Mouse (Mus musculus) adrenal gland, adult 18-20 months (tissue): ENCODE measurements around the gene Naa50. TPM values are rescaled to one million over a fixed set of nuclear protein-coding genes. Genes with fewer than 3 reads are reported as not detected.

ENCODE experiments used
- DNase-seq, 2 experiments: peaks; one replicate each; pipeline ENCODE4 v3.0.0; 2021 to 2022; ENCODE audit warnings: low spot score in 2 of 2
- long read RNA-seq, 2 experiments: library from polyadenylated mRNA; stranded (forward); transcript quantifications; one replicate each; pipeline ENCODE4 v2.0.0; 2021
- total RNA-seq, 2 experiments: library from RNA; stranded (reverse); gene quantifications; 1 replicate in 1 of 2; 2 replicates in 1 of 2; pipeline ENCODE4 v1.2.3; 2021

The Naa50 gene
- 10 to 100 TPM; 87.1 to 96.8 TPM for total RNA-seq
- long read RNA-seq, experiment 1, full-length matches to known transcripts: 84 of 93 reads
- long read RNA-seq, experiment 1, partial matches to known transcripts: 7 of 93 reads
- long read RNA-seq, experiment 1, other reads (novel, unspliced or antisense): 2 of 93 reads
- long read RNA-seq, experiment 2, full-length matches to known transcripts: 177 of 193 reads
- long read RNA-seq, experiment 2, partial matches to known transcripts: 1 of 193 reads
- long read RNA-seq, experiment 2, other reads (novel, unspliced or antisense): 15 of 193 reads

DNA sequence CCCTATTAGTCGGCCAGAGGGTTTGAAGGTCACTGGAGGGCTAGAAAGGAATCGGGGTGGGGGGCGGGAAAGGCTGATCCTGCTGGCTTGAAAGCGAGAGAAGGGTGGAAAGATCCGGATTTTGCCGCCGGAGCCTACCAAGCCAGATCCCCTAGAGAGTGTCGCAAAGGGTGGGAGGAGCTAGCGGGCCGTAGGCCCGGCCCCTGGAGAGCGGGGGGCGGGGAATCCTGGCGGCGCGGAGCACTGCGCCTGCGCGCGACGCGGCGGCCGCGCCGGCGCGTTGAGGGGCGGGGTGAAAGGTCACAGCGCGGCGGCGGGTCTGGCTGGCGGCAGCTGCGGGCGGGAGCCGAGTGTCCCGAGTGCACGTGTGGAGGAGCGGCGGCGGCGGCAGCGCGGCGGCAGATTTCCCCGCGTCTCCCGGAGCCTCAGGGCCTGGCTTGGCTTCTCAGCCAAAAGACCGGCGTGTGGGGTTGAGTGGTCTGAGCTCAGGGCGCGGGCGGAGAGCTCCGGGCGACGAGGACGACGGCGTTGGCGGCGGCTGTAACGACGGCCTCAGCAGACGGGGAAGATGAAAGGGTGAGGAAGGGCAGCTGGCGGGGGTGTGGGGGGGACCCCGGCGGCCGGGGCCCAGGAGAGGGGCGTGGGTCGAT is at the start of gene Naa50, which contains the start of gene Atp6v1a:
Naa50 (plus strand) TSS at position 295 of the 650 bp plus-strand sequence.
Atp6v1a (minus strand) TSS at position 170 of the 650 bp plus-strand sequence.
- DNase-seq: peak; percentile 90 to 94

DNA sequence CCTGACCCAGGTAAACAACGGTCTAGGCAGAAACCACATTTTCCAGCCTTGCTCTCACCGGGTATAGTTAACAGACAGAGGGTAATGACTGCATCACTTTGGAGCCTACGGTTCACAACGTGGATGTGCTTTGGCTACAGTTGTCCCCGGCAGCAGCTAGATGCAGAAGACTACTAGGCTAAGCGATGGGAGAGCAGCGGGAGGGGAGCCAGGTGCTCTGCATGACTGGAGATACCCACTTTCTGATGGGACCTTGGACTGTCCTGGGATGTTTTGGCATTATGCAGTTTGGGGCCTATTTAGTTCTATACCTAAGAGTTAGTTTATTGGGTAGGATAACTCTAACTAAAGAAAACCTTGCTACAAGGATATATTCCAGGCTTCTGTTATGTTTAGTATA is 40.3 kb upstream of the Naa50 start:
- no peak for DNase-seq

DNA sequence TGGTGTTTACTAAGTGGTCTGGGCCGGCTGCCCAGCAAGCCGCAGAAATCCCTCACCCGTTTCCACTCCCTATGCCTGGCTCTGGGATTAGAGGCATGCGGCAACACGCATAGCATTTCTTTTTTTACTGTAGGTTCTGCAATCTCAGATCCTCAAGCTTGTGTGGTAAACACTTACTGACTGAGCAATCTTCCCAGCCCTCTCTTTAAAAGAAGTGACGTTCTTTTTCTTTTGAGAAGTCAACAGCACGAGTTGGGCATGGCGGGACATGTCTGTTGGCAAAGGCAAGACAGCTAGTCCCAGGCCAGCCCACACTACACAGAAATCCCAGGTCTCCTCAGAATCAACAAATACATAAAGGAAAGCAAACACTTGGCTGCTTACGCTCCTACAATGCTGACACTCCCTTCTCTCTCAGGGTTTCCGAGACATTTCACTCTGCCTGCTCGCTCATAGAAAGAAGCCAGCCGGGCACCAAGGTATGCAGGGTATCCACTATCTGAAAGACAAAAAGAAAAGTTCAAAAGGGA is 38.4 kb upstream of the Naa50 start:
- no peak for DNase-seq

DNA sequence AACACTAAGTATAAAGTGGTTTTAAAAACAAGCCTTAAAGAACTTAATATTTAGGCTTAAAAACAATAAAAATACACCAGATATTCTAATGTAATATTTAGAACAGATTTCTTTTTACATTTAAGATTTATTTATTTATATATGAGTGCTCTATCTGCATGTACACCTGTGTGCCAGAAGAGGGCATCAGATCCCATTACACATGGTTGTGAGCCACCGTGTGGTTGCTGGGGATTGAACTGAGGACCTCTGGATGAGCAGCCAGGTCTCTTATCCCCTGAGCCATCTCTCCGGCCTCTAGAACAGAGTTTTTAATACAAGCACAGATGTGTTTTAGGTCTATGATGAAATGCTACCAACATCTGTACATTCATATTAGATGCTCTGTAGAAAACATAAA is 36.7 kb upstream of the Naa50 start:
- DNase-seq: no peak

DNA sequence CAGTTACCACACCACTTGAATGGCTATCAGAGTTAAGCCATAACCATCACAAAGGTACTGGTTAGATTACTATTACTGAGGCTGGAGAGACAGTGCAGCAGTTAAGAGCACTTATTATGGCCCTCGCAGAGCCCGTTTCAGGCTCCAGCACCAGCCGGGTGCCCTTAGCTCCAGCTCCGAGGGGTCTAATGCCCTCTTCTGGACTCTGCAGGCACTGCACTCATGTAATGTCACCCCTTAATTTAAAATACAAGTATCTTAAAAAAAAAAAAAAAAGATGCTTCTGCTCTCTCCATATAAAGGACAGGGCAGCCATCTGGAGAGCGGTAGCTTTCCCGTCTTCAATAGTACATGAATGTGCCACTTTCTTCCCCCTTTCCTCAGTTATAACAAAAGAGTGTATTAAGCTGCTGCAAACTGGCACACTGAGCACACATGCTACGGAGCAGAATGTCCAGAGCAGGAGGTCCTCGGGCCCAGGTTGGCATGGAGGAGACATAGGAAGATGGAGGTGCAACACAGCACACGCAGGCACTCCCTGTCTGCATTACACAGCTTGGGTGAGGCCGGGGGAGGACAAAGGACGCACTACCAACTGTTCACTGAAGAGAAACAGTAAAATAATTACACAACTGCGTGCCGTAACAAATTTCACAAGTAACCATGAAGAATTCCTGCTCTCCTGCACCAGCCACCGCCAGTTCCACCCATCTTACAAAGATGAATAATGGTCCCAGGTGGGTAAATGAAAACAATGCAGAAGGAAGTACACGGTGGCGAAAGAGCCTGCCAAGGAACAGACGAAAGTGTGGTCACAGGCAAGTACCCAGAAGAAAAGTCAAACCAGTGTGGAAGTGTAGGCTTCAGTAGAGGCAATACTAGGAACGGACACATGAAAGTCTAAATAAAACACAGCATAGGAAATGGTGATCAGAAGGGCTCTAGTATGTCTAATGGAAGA is 35.5 kb upstream of the Naa50 start:
- DNase-seq: no peak

DNA sequence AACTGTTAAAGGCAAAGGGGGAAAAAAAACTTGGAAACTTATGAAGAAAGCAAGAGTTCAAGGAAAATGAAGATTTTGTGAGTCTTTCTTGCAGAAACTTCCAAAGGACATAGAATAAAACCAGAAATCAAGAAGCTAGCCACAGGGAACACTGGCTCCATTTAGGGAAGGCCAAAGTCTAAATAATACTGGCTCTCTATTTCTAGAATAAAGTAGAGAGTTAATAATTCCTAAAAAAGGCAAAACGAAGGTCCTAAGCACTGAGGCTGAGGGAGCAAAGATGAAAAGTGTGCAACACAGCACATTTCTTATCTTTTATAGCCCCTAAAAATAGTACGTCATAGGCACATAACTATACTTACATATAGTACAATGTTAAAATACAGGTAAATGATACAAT is 34.4 kb upstream of the Naa50 start:
- DNase-seq: no peak

DNA sequence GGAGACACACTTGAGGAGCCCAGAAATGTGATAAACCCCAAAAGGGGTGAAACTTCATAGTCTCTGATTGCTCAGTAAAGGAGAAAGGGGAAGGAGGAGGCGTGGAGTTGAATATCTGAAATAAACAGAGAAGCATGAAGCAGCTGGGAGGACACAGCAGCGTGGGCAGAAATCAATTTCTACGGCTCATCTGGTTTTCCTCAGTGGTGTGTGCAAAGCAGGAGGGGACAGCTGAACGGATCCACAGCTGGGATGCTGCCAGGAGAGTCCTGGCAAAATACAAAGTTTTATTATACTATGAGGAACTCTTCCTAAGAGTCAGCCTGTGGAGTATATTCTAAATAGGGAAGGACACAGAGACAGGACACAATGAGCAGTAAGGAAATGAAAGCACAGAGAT is 30.6 kb upstream of the Naa50 start:
- DNase-seq: no peak

DNA sequence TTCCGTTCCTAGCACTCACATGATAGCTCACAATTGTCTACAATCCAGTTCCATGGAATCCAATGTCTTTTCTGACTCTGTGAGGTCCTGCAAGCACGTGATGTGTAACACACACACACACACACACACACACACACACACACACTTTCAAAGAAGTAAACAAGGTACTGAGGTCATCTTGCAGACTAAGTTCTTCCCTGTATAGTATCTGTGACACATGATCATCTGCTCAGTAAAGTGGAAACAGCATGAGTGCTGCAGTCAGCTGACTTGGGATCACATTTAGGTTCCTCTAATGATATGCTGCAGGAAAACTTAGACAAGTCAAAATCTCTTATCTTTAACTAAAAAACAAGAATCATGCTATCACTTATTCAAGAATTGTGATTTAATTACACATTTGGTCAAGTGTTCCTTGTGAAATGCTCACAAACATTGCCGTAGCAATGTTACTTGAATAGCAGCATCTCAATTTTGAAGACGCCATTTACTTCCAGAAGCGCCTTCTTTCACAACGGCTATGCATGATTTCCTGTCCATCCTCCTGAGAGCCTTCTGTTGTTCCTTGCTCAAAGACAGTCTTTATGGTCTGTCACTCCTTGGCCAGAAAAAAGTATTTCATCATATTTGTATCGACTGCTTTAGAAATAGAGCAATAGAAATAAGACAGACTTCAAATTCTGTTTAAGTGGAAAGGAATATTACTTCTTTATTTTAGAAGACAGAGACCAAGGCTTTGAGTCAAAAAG is 19.7 kb upstream of the Naa50 start:
- DNase-seq: no peak

DNA sequence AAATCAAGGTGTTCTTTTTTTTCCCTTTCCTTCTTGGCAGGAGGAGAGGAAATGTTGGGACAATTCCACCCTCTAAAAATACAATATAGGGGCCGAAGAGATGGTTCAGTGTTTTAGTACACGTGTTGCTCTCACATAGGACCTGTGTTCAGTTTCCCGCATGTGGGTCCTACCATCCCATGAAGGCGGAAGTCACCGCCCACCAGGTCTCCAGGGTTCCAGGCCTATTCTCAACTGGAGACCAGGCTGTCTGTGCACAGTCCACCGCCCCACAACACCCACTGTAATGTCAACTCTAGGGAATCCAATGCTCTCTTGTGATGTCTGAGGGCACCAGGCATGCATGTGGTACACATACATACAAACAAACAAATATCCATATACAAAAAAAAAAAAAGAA is 17.5 kb upstream of the Naa50 start:
- DNase-seq: no peak

DNA sequence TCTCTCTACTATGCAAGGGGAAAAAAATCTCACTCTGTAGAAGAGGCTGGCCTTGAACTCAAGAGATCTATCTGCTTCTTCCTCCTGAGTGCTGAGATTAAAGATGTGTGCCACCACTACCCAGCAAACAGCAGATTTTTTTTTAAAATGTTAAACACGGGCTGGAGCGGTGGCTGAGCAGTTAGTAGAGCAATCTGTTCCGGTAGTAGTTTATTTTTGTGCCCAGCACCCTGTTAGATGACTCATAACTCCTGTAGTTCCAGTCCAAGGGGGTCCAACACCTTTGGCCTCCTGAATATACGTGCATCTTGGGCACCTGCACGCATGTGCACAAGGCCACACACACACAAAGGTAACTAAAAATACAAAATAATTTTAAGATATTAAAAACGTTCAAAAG is 17.1 kb upstream of the Naa50 start:
- no peak for DNase-seq

DNA sequence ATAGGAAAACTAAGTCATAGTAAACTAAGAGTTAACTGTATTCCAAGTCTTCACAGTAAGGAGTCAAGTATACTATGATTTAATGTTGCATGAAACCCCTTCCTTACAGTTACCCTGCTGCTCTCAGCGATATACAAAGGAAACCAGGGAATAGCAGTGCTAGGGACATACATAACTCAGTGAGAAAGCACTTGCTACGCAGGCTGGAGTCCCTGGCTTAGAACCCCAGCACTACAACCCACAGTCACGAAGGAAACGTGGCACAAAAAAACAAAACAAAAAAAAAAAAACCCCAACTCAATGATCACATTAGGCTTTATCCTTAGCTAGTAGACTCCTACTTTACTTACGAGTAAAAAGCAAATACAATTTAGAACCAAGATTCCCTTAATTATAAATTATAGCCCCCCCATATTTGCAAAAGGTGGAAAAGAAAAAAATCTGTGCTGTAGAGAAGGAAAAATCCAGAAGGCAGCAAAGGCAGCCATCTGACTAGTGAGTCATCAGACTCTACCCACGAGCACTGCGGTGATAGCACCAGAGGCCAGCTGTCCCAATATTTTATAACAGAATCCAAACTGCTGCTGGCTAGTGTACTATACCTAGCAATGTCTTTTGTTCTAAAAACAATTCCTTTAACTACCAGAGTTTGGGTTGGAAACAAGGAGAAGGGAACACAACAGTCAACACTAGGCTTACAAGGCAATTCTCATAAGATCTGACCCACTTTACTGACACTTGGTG is 16.5 kb upstream of the Naa50 start:
- DNase-seq: no peak

DNA sequence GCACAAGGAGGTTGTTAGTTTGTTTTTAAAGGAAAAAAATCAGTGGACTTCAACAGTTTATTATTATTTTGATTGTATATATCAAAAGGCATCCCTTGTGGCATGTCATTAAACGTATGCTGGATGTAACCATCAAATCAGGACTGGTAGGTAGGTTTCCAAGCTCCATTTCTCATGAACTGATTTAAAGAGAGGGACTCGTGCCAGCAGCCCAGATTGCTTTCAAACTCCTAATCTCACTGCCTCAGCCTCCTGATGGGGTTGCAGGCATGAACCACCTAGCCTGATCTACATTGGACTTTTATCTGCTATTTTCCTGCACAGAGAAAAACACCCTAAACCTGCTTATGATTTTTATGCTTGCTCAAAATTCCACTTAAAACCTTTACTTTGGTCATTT is 15.8 kb upstream of the Naa50 start:
- DNase-seq: no peak

DNA sequence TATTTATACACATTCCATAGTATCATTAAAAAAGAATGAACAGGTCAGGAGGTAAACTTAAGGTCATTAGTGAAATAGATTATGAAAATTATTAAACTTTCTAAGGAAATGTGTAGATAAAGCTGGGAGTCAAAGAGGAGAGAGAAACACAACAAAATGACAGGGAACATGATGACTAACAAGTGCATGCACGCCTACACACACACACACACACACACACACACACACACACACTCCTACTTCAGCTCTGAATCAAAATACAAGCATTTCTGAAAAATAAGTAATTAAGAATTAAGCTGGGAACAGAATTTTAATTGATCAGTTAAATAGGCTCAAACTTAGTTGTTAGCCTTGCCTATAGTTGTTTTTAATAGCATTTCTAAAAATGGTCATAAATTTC is 14.9 kb upstream of the Naa50 start:
- DNase-seq: no peak

DNA sequence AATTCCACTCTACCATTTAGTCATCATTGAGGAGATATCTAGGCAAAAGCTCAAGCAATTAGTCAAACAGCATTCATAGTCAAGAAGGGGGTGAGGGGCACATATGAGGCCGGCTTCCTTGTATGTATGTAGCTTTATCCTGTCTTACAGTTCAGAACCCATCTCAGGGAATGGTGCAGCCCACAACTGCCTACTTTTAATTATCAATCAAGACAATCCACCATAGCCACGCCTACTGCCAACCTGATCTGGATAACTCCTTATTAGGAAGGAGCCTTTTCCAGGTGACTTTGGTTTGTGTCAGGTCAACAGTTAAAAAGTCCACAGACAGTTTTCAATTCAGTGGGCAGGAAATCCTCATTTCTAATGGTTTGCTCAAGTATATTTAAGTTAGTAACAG is 14.2 kb upstream of the Naa50 start:
- no peak for DNase-seq

DNA sequence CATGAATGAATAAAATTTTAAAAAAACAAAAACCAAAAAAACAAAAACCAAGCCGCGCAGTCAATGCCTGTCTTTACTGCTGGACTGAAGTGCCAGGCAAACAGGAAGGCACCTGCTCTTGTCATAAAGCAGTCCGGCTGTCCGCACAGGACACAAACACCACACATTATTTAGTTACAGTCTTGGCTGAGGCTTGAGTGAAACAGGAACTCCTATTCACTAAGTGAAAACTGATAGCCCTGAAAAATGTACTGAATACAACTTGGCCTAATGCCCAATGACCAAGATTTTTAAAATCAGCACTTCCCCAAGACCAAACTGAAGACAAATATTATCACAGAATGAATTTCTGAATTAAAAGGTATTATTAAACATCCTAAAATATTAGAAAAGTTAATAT is 13.2 kb upstream of the Naa50 start:
- DNase-seq: no peak

DNA sequence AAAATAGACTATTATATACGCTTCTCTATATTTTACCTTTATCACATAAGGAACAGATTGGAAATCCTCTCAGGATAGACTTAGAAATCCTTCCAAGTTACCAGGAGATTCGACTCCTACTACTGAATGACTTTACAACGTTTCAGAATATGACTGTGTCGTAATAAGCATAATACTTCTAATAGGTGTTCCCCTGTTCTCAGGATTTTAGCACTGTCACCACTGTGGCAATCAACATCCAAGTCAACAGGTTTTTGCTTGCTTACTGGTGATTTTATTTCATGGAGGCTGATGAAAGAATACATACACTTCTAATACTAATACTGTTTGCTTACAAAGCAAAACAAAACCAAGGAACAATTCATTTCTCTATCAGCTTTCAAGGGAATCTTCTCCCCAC is 7.3 kb upstream of the Naa50 start:
- no peak for DNase-seq

DNA sequence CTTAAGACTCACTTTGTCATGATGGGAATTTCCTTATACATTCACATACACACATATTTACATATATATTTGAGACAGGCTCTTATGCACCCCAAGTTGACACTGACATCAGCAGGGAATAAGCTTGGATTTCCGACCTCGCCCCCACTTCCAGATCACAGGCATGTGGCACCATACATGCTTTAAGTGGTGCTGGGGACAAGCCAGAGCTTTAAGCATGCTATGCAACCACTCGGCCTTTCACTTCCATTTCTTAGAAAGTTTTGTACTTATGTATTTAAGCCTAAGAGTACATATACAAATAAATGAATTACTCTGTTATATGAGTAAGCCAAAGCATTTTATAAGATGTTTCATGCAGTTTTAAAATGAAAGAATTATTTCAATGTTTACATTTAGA is 6.4 kb upstream of the Naa50 start:
- DNase-seq: no peak

DNA sequence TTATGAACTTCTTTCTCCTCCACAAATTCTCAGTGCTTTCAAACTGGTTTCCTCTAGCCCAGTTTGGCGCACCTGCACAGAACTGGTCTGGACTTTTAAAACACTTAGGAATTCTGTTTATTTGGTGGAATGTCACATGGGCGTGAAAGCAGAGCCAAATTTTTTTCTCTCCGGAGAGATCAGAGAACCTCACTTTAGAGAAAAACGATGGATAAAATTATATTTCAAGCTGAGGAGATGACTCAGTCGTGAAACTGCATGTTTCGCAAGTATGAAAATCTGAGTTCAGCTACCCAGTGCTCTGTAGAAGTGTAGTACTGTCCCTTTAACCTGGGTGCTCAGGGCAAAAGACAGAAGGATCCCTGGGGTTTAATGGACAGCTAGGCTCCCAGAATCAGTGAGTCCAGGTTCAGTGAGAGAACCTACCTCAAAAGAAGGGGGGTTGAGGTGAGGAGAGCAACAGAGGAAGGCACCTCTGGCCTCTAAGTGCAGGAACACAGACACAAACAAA is 3.1 kb upstream of the Naa50 start:
- DNase-seq: no peak

DNA sequence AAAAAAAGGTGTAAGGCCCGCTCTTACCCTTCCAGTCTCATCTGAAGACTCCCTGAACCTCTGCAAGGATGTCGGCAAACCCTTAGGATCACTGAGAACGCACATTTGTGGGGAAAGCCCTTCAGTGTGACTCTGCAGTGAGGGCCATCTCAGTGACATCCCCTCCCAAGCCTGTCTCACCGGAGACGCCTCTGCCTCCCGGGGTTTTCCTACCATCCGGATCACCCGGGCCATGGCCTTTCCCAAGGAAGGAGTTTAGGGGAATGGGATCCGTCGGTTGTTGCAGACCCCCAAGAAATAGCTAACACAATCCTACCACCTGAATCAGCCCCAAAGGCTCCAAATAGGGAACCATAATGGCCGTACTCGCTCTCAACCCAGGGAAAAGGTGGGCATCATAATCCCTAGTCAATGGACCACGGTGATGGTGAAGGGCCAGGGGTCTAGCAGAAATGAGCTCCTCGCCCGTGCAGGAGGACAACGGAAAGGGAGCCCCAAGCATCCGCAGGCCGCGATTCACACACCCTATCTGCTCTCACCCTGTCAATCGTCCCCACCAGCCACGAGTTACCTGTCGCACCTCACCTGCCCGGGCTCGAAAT is 1.2 kb upstream of the Naa50 start:
- peak in 1 of 2 experiments; percentile 72 for DNase-seq
